Mouse (Mus musculus) embryonic facial prominence, embryonic 13.5 days (tissue): ENCODE data around the gene Fbxl14. TPM values are rescaled to one million over a fixed set of nuclear protein-coding genes. Genes with fewer than 3 reads are reported as not detected.
A peak's percentile ranks its signal among the peaks of the same experiment; 100 is the strongest.
"Not testable (repeated sequence)": the region's sequence is repeated elsewhere in the genome, so short reads cannot be mapped to it uniquely, and the experiment has no call there.

ENCODE experiments used
- ATAC-seq: fragments of 200-750 bp; cut with Nextera tagmentation; 2 replicates; pipeline ENCODE4 v1.8.0; 2017; ENCODE audit warnings: low read depth; ENCODE audit not compliant: insufficient number of reproducible peaks, insufficient read depth, low FRiP score, low TSS enrichment
- H3K27ac ChIP-seq: fragments of 300-500 bp; sonication (generic); 2 replicates; pipeline ENCODE4 v1.5.1; 2015; ENCODE audit warnings: moderate library complexity, mild to moderate bottlenecking, inconsistent platforms
- H3K27me3 ChIP-seq: fragments of 300-500 bp; sonication (generic); 2 replicates; pipeline ENCODE4 v1.6.1; 2015; ENCODE audit warnings: mild to moderate bottlenecking, inconsistent platforms
- H3K36me3 ChIP-seq: fragments of 300-500 bp; sonication (generic); 2 replicates; pipeline ENCODE4 v1.6.1; 2015; ENCODE audit warnings: mild to moderate bottlenecking, inconsistent platforms
- H3K4me1 ChIP-seq: fragments of 300-500 bp; sonication (generic); 2 replicates; pipeline ENCODE4 v1.6.1; 2015; ENCODE audit warnings: inconsistent platforms
- H3K4me2 ChIP-seq: fragments of 300-500 bp; sonication (generic); 2 replicates; pipeline ENCODE4 v1.6.1; 2015; ENCODE audit warnings: moderate library complexity, mild to moderate bottlenecking, inconsistent platforms
- H3K4me3 ChIP-seq: fragments of 300-500 bp; sonication (generic); 2 replicates; pipeline ENCODE4 v1.5.1; 2015; ENCODE audit warnings: mild to moderate bottlenecking, inconsistent platforms
- H3K9ac ChIP-seq: fragments of 300-500 bp; sonication (generic); 2 replicates; pipeline ENCODE4 v1.6.1; 2015; ENCODE audit warnings: mild to moderate bottlenecking, inconsistent platforms
- H3K9me3 ChIP-seq: fragments of 300-500 bp; sonication (generic); 2 replicates; pipeline ENCODE4 v1.6.1; 2016; ENCODE audit warnings: inconsistent platforms
- WGBS: fragments of 180-500 bp; shearing (Covaris S2); methylation state at CpG from one replicate; pipeline ENCODE4 v1.1.7; 2015; ENCODE audit warnings: mixed read lengths; 5-methylcytosine and 5-hydroxymethylcytosine counted together
- polyA plus RNA-seq: library from polyadenylated mRNA; unstranded; fragments of >200 nt; fragmentation: Nextera tagmentation; extraction: Ambion mirVana; gene quantifications from 2 replicates; pipeline ENCODE4 v1.2.1, GENCODE M21; 2015

Gene Fbxl14
- polyA plus RNA-seq, 1 experiment from 2014 or later: 3.8 TPM

DNA sequence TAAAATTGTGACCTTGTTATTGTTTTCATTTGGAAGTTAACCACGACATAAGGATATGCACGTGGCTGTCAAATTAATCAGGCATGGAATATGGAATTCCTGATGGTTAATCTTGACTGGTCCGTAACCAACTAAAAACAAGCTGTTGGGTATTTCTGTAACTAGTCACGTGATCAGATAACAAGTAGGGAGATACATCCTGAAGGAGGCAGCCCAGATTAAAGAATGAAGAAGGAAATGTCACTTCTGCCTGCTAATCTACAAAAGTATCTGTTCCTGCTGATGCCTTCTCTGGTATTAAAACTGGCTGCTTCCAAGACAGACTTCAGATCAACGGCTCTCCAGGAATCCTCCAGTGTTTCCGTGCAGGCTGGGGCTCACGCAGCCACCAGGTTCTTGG, 6.0 kb upstream of the Fbxl14 start:
- no peaks in the 10 kb centered on the region for H3K27me3 ChIP-seq
- H3K36me3 ChIP-seq: no peaks in the 10 kb centered on the region
- H3K4me2 ChIP-seq: no peak overlapping the region
- H3K9ac ChIP-seq: no peak overlapping the region
- H3K27ac ChIP-seq: no peak overlapping the region
- H3K4me3 ChIP-seq: no peak overlapping the region
- no peaks in the 10 kb centered on the region for H3K9me3 ChIP-seq
- WGBS: 65% methylated on average over 7 of the region's 7 CpGs
- no peak for ATAC-seq
- peaks cover 21% of the 10 kb centered on the region for H3K4me1 ChIP-seq

GRCm38 (mm10) chr6:119473992-119474391, 5.5 kb upstream of the Fbxl14 start:
- H3K9me3 ChIP-seq: no peaks in the 10 kb centered on the region
- no peaks in the 10 kb centered on the region for H3K27me3 ChIP-seq
- H3K36me3 ChIP-seq: no peaks in the 10 kb centered on the region
- H3K4me1 ChIP-seq: peaks cover 24% of the 10 kb centered on the region
- 69% methylated on average over 4 of the region's 4 CpGs for WGBS
- H3K4me3 ChIP-seq: no peak overlapping the region
- ATAC-seq: no peak
- no peak overlapping the region for H3K9ac ChIP-seq
- no peak overlapping the region for H3K4me2 ChIP-seq
- H3K27ac ChIP-seq: no peak overlapping the region

- Histone ChIP-seq H3K9ac (no peak overlapping the region), H3K27ac (no peak overlapping the region), H3K27me3 (no peaks in the 10 kb centered on the region), H3K4me3 (no peak overlapping the region), H3K4me1 (peaks cover 33% of the 10 kb centered on the region), H3K9me3 (no peaks in the 10 kb centered on the region), H3K36me3 (peaks cover 8% of the 10 kb centered on the region), H3K4me2 (no peak overlapping the region)
- no peak for ATAC-seq
- WGBS: 86% methylated on average over 6 of the region's 6 CpGs
Observed at GRCm38 (mm10) chr6:119475988-119476387, 3.5 kb upstream of the Fbxl14 start.

GRCm38 (mm10) chr6:119477686-119478310, 1.7 kb upstream of the Fbxl14 start:
- Histone ChIP-seq H3K36me3 (peaks cover 11% of the 10 kb centered on the region), H3K4me1 (peaks cover 47% of the 10 kb centered on the region), H3K27me3 (no peaks in the 10 kb centered on the region), H3K4me2 (peak overlapping the region; percentile 100), H3K9ac (peak overlapping the region; percentile 2; the same call in 1 of the 2 replicates), H3K9me3 (no peaks in the 10 kb centered on the region), H3K4me3 (no peak overlapping the region), H3K27ac (peak overlapping the region; percentile 99)
- ATAC-seq: no peak
- 28% methylated on average over 13 of the region's 13 CpGs for WGBS

DNA sequence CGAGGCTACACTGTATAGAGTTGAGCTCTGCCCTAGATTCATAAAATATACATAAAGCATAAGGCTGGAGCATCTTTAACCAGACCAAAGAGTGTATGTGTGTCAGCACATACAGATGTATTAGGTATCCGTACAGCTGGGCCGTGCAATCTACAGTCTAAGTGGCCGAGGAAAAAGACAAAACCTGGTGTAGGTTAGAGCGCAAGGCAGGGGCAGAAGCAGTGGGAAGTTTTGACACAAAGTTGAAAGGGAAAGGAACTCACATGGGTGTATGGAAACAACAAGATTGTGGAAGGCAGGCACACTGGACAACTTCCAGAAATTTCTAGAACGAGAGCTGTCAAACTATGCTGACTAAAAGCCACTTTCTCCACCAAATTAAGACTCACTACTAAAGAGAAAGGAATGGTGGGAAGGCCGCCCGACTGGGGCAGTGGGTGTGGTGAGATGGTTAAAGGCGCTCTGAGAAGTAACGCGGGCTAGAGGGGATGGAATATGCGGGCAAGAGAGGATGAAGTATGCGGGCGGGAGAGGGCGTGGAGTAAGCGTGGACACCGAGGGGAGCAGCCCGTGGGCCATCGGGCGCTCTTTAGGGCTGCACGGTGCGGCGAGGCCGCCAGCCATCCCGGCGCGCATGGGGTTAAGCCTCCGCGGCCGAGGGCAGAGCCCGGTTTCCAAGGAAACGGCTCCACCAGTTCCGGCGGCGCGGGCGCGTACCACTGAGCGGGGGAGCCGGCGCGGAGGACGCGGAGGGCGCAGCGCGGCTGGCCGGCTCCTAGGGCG, 717 bp upstream of the Fbxl14 start:
- Histone ChIP-seq H3K4me3 (peak overlapping the region; percentile 81), H3K9ac (peak overlapping the region; percentile 90), H3K4me2 (peak overlapping the region; percentile 100), H3K4me1 (peaks cover 54% of the 10 kb centered on the region), H3K36me3 (peaks cover 20% of the 10 kb centered on the region), H3K27ac (peak overlapping the region; percentile 99), H3K27me3 (no peaks in the 10 kb centered on the region), H3K9me3 (no peaks in the 10 kb centered on the region)
- ATAC-seq: peak; percentile 91
- WGBS: 1% methylated on average over 49 of the region's 49 CpGs

GRCm38 (mm10) chr6:119479876-119480705, 623 bp downstream of the Fbxl14 start:
- H3K27me3 ChIP-seq: no peaks in the 10 kb centered on the region
- peak overlapping the region; percentile 81 for H3K4me3 ChIP-seq
- H3K9me3 ChIP-seq: no peaks in the 10 kb centered on the region
- H3K36me3 ChIP-seq: peaks cover 30% of the 10 kb centered on the region
- H3K4me2 ChIP-seq: peak overlapping the region; percentile 100
- 0 out of 2 replicates have a peak, but pooled peaks have one; percentile 6 for ATAC-seq
- WGBS: under 1% methylated on average over 70 of the region's 70 CpGs
- H3K27ac ChIP-seq: peak overlapping the region; percentile 99
- H3K4me1 ChIP-seq: peaks cover 60% of the 10 kb centered on the region
- peak overlapping the region; percentile 90 for H3K9ac ChIP-seq

GRCm38 (mm10) chr6:119480706-119481331, 1.4 kb downstream of the Fbxl14 start:
- Histone ChIP-seq H3K9ac (peak overlapping the region; percentile 90), H3K36me3 (peaks cover 32% of the 10 kb centered on the region), H3K27me3 (no peaks in the 10 kb centered on the region), H3K4me1 (peaks cover 66% of the 10 kb centered on the region), H3K27ac (0 out of 2 replicates have a peak overlapping the region, but pooled peaks have one; percentile 99), H3K4me2 (peak overlapping the region; percentile 100), H3K4me3 (peak overlapping the region; percentile 81), H3K9me3 (no peaks in the 10 kb centered on the region)
- WGBS: under 1% methylated on average over 33 of the region's 33 CpGs
- no peak for ATAC-seq

DNA sequence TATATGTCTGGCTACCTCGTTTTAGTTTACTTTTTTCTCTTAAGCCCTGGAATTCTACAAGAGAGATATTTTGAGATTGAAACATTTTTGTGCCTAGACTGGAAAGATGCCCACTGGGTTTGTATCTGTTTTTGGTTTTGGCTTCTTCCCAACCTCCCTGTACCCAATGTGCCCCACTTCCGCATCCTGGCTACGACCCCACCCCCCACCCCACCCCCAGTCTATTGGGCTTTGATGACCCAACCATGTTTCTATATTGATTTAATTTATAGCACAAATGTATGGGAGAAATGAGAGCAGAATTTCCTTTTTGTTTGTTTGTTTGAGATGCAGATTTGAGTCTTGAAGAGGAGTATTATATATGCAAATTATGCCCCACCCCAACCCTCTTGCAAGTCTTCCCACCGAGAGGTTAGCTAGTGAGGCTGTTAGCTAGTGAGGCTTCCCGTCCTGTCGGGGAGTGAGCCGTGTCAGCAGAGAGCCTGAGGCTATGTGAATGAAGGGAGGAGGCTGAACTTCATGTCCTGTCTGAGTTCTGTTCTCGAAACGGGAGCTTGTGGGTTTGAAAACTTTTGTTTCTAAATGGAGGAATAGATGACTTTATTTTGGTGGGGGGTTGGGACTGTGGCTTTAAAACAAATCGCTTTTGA, 2.4 kb downstream of the Fbxl14 start:
- peaks cover 71% of the 10 kb centered on the region for H3K4me1 ChIP-seq
- peak overlapping the region; percentile 100 for H3K4me2 ChIP-seq
- H3K9ac ChIP-seq: peak overlapping the region; percentile 58; the same call in 1 of the 2 replicates
- peak overlapping the region; percentile 38 for H3K4me3 ChIP-seq
- not testable (repeated sequence) for ATAC-seq, H3K9me3 ChIP-seq, H3K27me3 ChIP-seq, H3K27ac ChIP-seq
- H3K36me3 ChIP-seq: peaks cover 32% of the 10 kb centered on the region
- WGBS: 1% methylated on average over 10 of the region's 10 CpGs

GRCm38 (mm10) chr6:119482958-119483600, 3.6 kb downstream of the Fbxl14 start:
- H3K4me1 ChIP-seq: peaks cover 59% of the 10 kb centered on the region
- H3K4me2 ChIP-seq: peak overlapping the region; percentile 100
- peaks cover 32% of the 10 kb centered on the region for H3K36me3 ChIP-seq
- WGBS: 43% methylated on average over 16 of the region's 16 CpGs
- no peaks in the 10 kb centered on the region for H3K9me3 ChIP-seq
- no peaks in the 10 kb centered on the region for H3K27me3 ChIP-seq
- peak overlapping the region; percentile 26 for H3K4me3 ChIP-seq
- ATAC-seq: no peak
- H3K9ac ChIP-seq: peak overlapping the region; percentile 61
- 0 out of 2 replicates have a peak overlapping the region, but pooled peaks have one; percentile 17 for H3K27ac ChIP-seq

DNA sequence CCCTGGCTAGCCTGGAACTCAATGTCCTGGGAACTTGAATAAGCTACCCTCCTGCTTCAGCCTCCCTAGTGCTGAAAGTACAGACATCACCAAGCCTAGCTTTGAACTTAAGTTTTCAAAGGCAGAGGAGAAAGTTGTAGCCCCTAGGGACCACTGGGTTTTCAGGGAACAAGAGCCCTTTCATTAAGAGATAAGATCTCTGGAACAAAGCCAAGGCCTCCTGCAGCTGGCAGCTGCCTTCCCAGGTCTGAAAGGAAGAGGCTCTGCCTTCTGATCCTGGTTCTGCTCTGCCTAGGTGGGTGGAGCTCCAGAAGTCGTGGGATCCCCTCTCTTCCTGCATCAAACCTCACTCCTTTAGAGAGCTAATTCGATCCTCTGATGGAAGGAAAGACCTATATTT, 6.0 kb downstream of the Fbxl14 start:
- Histone ChIP-seq H3K4me1 (peaks cover 56% of the 10 kb centered on the region), H3K9me3 (no peaks in the 10 kb centered on the region), H3K27me3 (no peaks in the 10 kb centered on the region), H3K27ac (no peak overlapping the region), H3K4me3 (no peak overlapping the region), H3K4me2 (no peak overlapping the region), H3K36me3 (peaks cover 29% of the 10 kb centered on the region), H3K9ac (no peak overlapping the region)
- ATAC-seq: no peak
- 10% methylated on average over 2 of the region's 2 CpGs for WGBS
